Mouse (Mus musculus): ENCODE results near the gene Platr17.
"Not testable (repeated sequence)": the region's sequence is repeated elsewhere in the genome, so short reads cannot be mapped to it uniquely, and the experiment has no call there.

DNA sequence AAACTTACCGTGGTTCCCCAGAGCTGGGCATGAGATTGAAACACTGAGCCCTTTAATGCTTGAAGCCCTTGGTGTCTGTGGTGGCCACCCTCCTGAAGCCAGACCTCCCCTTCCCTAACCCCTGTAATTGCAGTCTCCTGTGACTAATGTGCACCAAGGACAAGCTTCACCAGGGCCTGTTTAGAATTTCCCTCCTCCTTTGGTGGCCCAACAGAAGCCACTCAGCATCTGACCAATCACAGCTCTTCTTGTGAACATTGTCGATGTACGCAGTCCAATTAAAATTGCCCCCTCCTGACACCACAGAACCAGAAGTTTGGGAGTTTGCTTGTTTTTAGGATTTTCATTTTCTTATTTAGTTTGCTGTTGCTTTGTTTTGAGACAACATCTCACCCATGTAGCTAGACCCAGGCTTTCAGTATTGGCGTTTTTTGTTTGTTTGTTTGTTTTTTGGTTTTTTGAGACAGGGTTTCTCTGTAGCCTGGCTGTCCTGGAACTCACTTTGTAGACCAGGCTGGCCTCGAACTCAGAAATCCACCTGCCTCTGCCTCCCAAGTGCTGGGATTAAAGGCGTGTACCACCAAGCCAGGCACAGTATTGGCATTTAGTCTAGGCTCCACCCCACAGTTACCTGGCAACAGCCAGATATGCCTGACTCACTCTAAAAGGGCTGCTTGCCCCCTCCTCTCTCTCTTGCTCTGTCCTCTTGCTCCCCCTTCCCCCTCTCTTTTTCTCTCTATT lies 854 bp upstream of the Platr17 start:
- not testable (repeated sequence) for TF ChIP-seq EP300 (IDR thresholded peaks at IDR 0.05; ENCODE audit: insufficient read depth, low read depth, low read length); CTCF (IDR thresholded peaks at IDR 0.05)

All from heart, adult 2 months (tissue).